Mouse (Mus musculus) neutrophil, adult 65 days (primary cell): Measurements from ENCODE around the gene Tppp2. TPM values are rescaled to one million over a fixed set of nuclear protein-coding genes. Genes with fewer than 3 reads are reported as not detected.

Experiments used
- total RNA-seq: library from RNA; stranded (reverse); gene quantifications from 2 replicates; pipeline ENCODE4 v1.2.4, GENCODE M21; 2023

Gene Tppp2
- not detected in 2 replicates for total RNA-seq

DNA sequence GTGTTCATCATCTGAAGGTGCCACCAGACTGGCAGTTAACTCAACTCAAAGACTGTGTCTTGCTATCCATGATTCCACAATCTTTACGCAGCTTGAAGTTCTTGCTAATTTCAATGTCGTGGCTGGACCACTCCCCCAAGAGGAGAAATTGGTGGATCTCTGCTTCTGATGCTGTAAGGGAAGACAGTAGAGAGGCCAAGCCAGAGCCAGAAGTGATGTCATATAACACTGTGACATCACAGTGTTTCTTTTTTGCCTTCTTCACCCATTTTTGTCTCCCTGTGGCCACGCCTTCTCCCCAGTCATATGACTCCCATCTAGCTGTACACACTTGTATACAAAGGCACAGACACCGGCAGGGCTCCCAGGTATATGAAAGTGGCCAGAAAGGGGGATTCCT is at the start of gene Tppp2:
Gene Tppp2 (plus strand): TSS at position 301 of the 400 bp plus-strand sequence.

DNA sequence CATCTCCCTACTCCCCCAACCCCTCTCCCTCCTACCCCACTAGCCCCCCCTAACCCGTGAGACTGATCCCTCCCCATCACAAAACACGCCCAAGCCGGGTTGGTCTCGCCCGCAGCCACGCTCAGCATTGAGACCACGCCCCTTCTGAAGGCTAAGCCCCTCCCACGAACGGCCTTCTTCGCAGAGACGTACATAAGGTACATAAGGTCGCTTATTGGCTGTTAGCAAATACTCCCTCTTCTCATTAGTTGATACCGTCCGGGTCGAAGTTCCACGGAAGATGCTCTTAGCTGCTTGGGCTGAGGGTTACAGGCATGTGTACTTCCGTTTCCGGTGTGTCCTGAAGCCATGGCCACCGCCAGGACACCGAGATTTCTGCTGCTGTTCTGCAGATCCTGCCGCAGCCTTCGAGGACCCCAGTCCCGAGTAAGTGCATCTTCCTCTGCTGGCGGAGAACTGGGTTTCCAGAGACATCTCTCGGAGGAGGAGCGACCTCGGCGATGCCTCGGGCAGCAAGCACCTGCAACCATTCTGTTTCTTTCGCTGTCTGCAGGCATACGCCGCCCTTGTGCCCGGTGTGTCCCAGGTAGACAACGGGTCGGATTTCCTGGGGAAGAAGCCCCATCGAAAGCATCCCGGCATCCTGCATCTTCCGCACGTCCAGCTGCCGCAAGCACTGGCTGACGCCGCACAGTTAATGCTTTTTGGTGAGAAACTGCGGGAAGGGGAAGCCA is 33.5 kb upstream of the Tppp2 start, which contains the start of gene Mettl17:
Gene Mettl17 (plus strand): TSS at position 245 of the 734 bp plus-strand sequence.

DNA sequence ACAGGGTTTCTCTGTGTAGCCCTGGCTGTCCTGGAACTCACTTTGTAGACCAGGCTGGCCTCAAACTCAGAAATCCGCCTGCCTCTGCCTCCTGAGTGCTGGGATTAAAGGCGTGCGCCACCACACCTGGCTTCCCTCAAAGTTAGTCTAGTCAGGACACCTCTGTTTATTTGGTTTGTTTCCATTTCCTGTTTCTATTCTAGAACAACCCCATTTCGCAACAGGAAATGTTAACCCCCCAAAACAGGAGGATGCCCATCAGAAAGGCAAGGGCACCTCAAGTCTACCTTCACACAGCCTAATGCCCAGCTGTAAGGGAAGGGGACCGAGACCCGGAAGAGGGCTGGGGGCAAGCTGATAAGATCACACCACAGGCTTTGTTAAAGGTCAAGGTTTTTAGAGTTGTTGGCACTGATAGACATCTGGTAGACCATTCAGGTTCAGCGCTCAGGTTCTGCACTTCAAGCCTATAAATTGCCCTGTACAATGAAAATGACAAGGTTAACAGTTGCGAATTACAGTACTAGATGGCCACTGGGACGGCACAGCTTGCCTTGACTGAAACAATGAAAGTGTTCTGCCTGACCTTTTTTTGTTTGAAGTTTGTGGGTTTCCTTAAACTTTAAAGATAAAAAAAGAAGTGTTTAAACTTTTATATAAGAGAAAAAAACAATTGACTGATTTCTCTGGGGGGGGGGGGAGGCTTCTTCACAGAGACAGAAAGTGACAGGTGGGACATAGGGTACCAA is 25.9 kb upstream of the Tppp2 start, which contains the start of gene Slc39a2:
Gene Slc39a2 (plus strand): TSS at position 699 of the 749 bp plus-strand sequence.

DNA sequence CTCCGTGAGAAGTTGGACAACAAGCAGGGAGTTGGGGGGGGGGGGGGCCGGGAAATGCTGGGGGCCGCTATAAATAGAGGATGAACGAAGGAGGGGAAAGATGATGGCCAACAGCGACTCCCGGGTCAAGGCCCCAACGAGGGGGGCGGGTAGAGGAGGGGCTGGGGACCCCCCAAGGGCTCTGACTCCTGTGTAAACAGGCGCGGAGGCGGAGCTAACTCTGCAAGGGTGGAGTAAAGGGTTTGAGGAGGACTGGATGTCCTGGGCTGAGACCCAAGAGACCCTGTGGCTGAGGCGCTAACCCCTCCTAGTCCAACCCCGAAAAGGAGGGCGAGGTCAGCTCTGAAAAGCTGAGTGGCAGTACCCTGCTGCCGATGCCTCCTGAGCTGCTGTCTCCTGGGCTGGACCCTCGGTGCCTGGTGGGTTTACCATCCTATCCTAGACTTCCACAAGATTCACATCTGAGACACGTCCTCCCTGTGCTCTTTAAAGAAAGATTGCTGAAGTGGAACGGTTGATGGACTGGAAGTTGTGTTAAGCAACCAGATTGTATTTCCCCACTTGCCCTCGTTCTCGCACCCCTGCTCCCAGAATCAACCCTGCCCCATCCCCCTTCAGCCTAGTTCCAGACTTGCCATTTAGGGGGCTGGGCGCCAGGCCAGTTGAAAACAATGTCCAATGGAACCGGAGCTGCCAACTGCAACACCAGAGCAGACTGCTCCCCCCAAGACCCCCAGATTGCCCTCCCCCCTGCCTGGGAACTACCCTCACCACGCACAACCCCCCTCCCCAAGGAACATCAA is 4.1 kb upstream of the Tppp2 start, which contains the start of gene Ndrg2:
Gene Ndrg2 (minus strand): TSS at position 199 of the 803 bp plus-strand sequence.

DNA sequence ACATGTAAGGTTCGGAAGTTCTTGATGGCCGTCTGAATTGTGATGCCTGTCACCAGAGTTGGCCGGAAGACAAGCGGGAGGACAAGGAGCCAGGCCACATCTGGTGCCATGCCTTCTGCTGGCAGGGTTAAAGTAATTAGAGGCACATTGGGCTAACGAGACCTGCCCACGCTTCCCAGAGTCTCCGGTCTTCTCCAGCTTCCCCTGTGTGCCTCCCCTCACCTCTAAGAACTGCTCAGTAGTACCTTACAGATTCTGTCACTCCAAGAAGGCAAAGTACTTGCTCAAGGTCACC is 4.3 kb downstream of the Tppp2 start, which contains the start of gene Rnase13:
Gene Rnase13 (minus strand): TSS at position 203 of the 295 bp plus-strand sequence.

Other genes with a start within 250 kb of the Tppp2 start
- not detected in 2 replicates for gene Gm17079, start 223.0 kb upstream of the Tppp2 start, total RNA-seq
- gene Gm5800, start 201.2 kb upstream of the Tppp2 start, total RNA-seq, result not detected in 2 replicates
- not detected in 2 replicates for gene Ang4, start 144.8 kb upstream of the Tppp2 start, total RNA-seq
- gene AY358078, start 118.4 kb upstream of the Tppp2 start, total RNA-seq, result not detected in 2 replicates
- gene Ear6, start 64.7 kb upstream of the Tppp2 start, total RNA-seq, result 1.0 TPM in 1 of 2 replicates, not detected in the other
- gene Mettl17, start 33.6 kb upstream of the Tppp2 start, total RNA-seq, result 14.5 and 25.6 TPM in 2 replicates
- gene Slc39a2, start 25.5 kb upstream of the Tppp2 start, total RNA-seq, result 0.16 and 0.32 TPM in 2 replicates
- 1.1 and 1.5 TPM in 2 replicates for gene Ndrg2, start 4.3 kb upstream of the Tppp2 start, total RNA-seq
- not detected in 2 replicates for gene Rnase13, start 4.3 kb downstream of the Tppp2 start, total RNA-seq
- gene Arhgef40, start 66.3 kb downstream of the Tppp2 start, total RNA-seq, result 4.5 and 5.0 TPM in 2 replicates
- not detected in 2 replicates for gene Tmem253, start 97.2 kb downstream of the Tppp2 start, total RNA-seq
- 7.0 and 10.8 TPM in 2 replicates for gene Zfp219, start 102.3 kb downstream of the Tppp2 start, total RNA-seq
- gene Olfr221, start 124.0 kb downstream of the Tppp2 start, total RNA-seq, result not detected in 2 replicates
- gene Hnrnpc, start 185.6 kb downstream of the Tppp2 start, total RNA-seq, result 337 and 371 TPM in 2 replicates
- gene Rpgrip1, start 192.3 kb downstream of the Tppp2 start, total RNA-seq, result 0.69 and 1.1 TPM in 2 replicates